Mouse (Mus musculus) spleen, adult 2 months (tissue): ENCODE measurements around the gene Cdkl2.

Source experiments
- CTCF ChIP-seq: fragments of 200-500 bp; IDR thresholded peaks from 2 replicates; pipeline ENCODE4 v1.5.1; 2011; ENCODE audit warnings: mild to moderate bottlenecking, inconsistent platforms; ENCODE audit not compliant: insufficient read depth, insufficient read length, insufficient replicate concordance; ENCODE audit errors: extremely low read depth
- POLR2A ChIP-seq: fragments of 200-500 bp; IDR thresholded peaks from 2 replicates; pipeline ENCODE4 v1.6.1; 2011; ENCODE audit warnings: low read depth, low read length, inconsistent platforms

GRCm38 (mm10) chr5:92019960-92020359, 23.7 kb downstream of the Cdkl2 start:
- TF ChIP-seq CTCF (no peak), POLR2A (no peak)
